Mouse (Mus musculus): ENCODE results near the gene Cacnb1.

Gene Cacnb1

GRCm38 (mm10) chr11:98005686-98006085, 17.1 kb downstream of the Cacnb1 start:
- DNase-seq: no peak

- DNase-seq: peak in 1 of 2 experiments; percentile 54
Measured at GRCm38 (mm10) chr11:98005076-98005475, 17.8 kb downstream of the Cacnb1 start.

- no peak for DNase-seq
Measured at GRCm38 (mm10) chr11:98004161-98004560, 18.7 kb downstream of the Cacnb1 start.

- DNase-seq: no peak
Measured at GRCm38 (mm10) chr11:98003171-98003671, 19.6 kb downstream of the Cacnb1 start.

GRCm38 (mm10) chr11:98002627-98003026, 20.2 kb downstream of the Cacnb1 start:
- peak; percentile 89 to 95 for DNase-seq

- DNase-seq: no peak
Measured at GRCm38 (mm10) chr11:98001986-98002385, 20.8 kb downstream of the Cacnb1 start.

GRCm38 (mm10) chr11:98001351-98001824, 21.4 kb downstream of the Cacnb1 start:
- no peak for DNase-seq

- DNase-seq: no peak
Measured at GRCm38 (mm10) chr11:98000378-98001140, 22.3 kb downstream of the Cacnb1 start.

GRCm38 (mm10) chr11:97999748-98000147, 23.1 kb downstream of the Cacnb1 start:
- DNase-seq: no peak

- DNase-seq: no peak
Measured at GRCm38 (mm10) chr11:97998898-97999608, 23.8 kb downstream of the Cacnb1 start.

- no peak for DNase-seq
Measured at GRCm38 (mm10) chr11:97998074-97998793, 24.6 kb downstream of the Cacnb1 start.

GRCm38 (mm10) chr11:97997387-97997960, 25.4 kb downstream of the Cacnb1 start:
- no peak for DNase-seq

- DNase-seq: no peak
Measured at GRCm38 (mm10) chr11:97996691-97997090, 26.1 kb downstream of the Cacnb1 start.

GRCm38 (mm10) chr11:97995564-97996288, 27.1 kb downstream of the Cacnb1 start, which contains the start of gene Arl5c:
Arl5c (minus strand) TSS chr11:97996181.
- peak; percentile 47 to 50 for DNase-seq

GRCm38 (mm10) chr11:97994539-97995100, 28.2 kb downstream of the Cacnb1 start:
- peak; percentile 85 to 87 for DNase-seq

- DNase-seq: peak; percentile 92 to 93
Measured at GRCm38 (mm10) chr11:97988530-97989096, 34.2 kb downstream of the Cacnb1 start.

- peak; percentile 95 to 97 for DNase-seq
Measured at GRCm38 (mm10) chr11:97987551-97988526, 35.0 kb downstream of the Cacnb1 start.

- no peak for DNase-seq
Measured at GRCm38 (mm10) chr11:97986738-97987465, 35.9 kb downstream of the Cacnb1 start.

Measured in cerebellum, postnatal 10 days (tissue).